Mouse (Mus musculus) ES-E14 (cell line): Measurements from ENCODE around the gene Gm20683. TPM values are rescaled to one million over a fixed set of nuclear protein-coding genes. Genes with fewer than 3 reads are reported as not detected.

Source experiments
- DNase-seq: peaks from one replicate; pipeline ENCODE4 v3.0.0-alpha.2; 2013; ENCODE audit warnings: low read depth, low spot score
- H3K27ac ChIP-seq: 2 replicates; pipeline ENCODE4 v1.5.1; 2012; ENCODE audit warnings: low read depth, mild to moderate bottlenecking, low read length, moderate library complexity, mixed read lengths; ENCODE audit not compliant: poor library complexity, insufficient read depth, severe bottlenecking
- H3K36me3 ChIP-seq: 2 replicates; pipeline ENCODE4 v1.6.1; 2012; ENCODE audit warnings: mild to moderate bottlenecking, low read length, moderate library complexity, mixed read lengths; ENCODE audit not compliant: control insufficient read depth, poor library complexity, insufficient read depth, severe bottlenecking
- H3K4me1 ChIP-seq, 2 experiments: fragments of 150-350 bp in 1 of 2; sonication (generic) in 1 of 2; 2 replicates each; pipeline ENCODE4 v1.6.1; 2012; ENCODE audit warnings: low read length in 2 of 2, mild to moderate bottlenecking in 1 of 2, mixed read lengths in 1 of 2; ENCODE audit not compliant: control insufficient read depth in 2 of 2, insufficient read depth in 2 of 2, poor library complexity in 1 of 2
- H3K4me3 ChIP-seq, 2 experiments: fragments of 150-350 bp in 1 of 2; sonication (generic) in 1 of 2; 2 replicates each; pipeline ENCODE4 v1.5.1; 2012; ENCODE audit warnings: low read length in 2 of 2, low read depth in 1 of 2, mild to moderate bottlenecking in 1 of 2, mixed read lengths in 1 of 2; ENCODE audit not compliant: insufficient read depth in 1 of 2, poor library complexity in 1 of 2, severe bottlenecking in 1 of 2
- H3K9ac ChIP-seq: 2 replicates; pipeline ENCODE4 v1.6.1; 2012; ENCODE audit warnings: low read depth, mild to moderate bottlenecking, low read length, mixed read lengths; ENCODE audit not compliant: poor library complexity, insufficient read depth, severe bottlenecking
- H3K9me3 ChIP-seq: fragments of 150-350 bp; sonication (generic); 2 replicates; pipeline ENCODE4 v1.6.1; 2012; ENCODE audit warnings: low read depth, mild to moderate bottlenecking, low read length; ENCODE audit not compliant: control insufficient read depth, insufficient read depth
- CHD2 ChIP-seq: IDR thresholded peaks from 2 replicates; pipeline ENCODE4 v1.6.1; 2014; ENCODE audit warnings: mild to moderate bottlenecking, low read depth, low read length, inconsistent platforms
- HCFC1 ChIP-seq: IDR thresholded peaks from 2 replicates; pipeline ENCODE4 v1.6.1; 2012; ENCODE audit warnings: low read length, inconsistent platforms, borderline replicate concordance; ENCODE audit not compliant: insufficient read depth
- MAFK ChIP-seq: IDR thresholded peaks from 2 replicates; pipeline ENCODE4 v1.6.1; 2014; ENCODE audit warnings: mild to moderate bottlenecking, low read depth, low read length, inconsistent platforms; ENCODE audit not compliant: insufficient read depth
- ZC3H11A ChIP-seq: IDR thresholded peaks from 2 replicates; pipeline ENCODE4 v1.6.1; 2012; ENCODE audit warnings: low read depth, mild to moderate bottlenecking, inconsistent platforms, low read length, borderline replicate concordance
- ZNF384 ChIP-seq: IDR thresholded peaks from 2 replicates; pipeline ENCODE4 v1.6.1; 2012; ENCODE audit warnings: low read depth, low read length, inconsistent platforms
- in situ Hi-C, 2 experiments: fragments of 600-800 bp; cut with MboI; formaldehyde crosslinking; loops; one replicate each; pipeline ENCODE4 v1.15.1; 2025; ENCODE audit warnings: low sequenced_read_pairs in 2 of 2, inconsistent platforms in 1 of 2; ENCODE audit not compliant: unreplicated experiment in 2 of 2
- total RNA-seq: library from RNA; depleted of rRNA; stranded (reverse); fragments of 300-350 nt; gene quantifications from 2 replicates; pipeline ENCODE4 v1.2.3, GENCODE M21; 2012

Gene Gm20683
- total RNA-seq, 1 experiment, result 2.0 TPM

DNA sequence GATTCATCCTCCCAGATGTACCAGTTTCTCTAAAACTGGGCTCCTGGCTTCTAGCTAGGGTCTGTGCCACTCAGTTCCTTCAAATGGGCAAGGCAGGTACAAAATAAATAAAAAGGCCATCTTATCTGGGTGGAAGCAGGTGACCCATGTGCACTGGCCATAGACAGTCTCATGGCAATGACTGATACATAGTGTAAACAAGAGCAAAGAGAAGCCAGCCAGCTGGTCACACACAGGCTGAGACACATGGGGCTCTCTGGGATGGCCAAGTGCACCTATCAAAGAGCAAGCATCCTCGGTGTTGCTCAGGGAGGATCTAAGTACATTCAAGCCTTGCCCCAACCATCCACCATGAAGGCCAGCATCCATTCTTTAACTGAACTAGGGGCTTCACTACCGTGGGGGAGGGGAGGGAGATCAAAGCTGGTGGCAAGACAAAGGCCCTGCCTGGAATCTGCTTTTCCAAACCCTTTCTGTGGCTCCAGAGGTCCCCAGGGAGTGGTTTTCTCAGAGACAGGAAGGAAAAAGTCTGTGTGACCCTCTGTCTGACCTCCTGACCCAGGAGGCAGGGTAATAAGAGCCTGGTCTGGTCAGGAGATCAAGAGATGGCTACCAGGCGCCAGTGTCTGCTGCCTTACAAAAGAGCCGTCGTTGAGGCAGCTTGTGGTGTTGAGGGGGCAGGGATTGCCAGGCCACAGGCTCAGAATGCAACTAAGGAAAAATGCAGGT lies 39.5 kb upstream of the Gm20683 start:
- Histone ChIP-seq H3K4me1 (peaks cover 8 to 45% of the 10 kb centered on the region in 2 experiments; a peak in 3 of 4 replicates), H3K9me3 (no peaks in the 10 kb centered on the region), H3K27ac (0 out of 2 replicates have a peak overlapping the region, but pooled peaks have one; percentile 38), H3K36me3 (peaks cover 34% of the 10 kb centered on the region), H3K4me3 (no peak overlapping the region), H3K9ac (no peak overlapping the region)
- TF ChIP-seq HCFC1, result no peak
- TF ChIP-seq ZC3H11A, result no peak
- TF ChIP-seq ZNF384, result no peak
- no peak for TF ChIP-seq CHD2
- no peak for TF ChIP-seq MAFK
- peak; percentile 71 for DNase-seq
- in situ Hi-C loops, result no loop called here

DNA sequence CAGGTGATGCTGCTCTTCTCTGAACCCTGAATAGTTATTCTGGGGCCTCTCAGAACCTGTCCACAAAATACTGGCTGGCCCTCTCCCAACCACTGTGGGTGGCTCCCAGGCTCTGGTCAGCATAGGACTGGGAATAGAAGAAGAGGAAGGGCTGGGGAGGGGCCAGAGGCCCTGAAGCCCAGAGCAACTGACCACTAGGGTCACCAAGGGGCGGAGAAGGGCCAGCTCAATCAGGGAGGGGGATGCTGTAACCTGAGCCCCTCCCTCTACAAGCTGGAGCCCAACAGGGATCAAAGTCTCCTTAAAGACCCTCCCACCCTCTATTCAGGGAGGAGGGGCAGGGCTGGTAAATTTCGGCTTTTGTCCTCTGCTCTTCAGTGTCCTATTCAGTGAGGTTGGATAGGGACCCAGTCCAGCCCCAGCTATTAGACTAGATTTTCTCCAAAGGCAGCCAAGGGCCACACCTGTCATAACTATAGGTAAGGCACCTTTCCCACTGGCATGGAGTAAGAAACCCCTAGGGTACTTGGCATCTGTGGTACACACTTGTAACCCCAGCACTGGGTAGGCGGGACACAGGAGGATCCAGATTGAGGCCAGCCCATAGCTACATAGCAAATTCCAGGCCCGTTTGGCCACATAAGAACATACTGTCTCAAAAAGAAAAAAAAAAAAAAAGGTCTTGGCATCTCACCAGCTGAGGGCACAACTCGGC lies 38.8 kb upstream of the Gm20683 start, which contains the start of gene Wfikkn1:
TSS of gene Wfikkn1 (minus strand) at position 663 of the 715 bp plus-strand sequence.
- TF ChIP-seq MAFK, result no peak
- no peak for TF ChIP-seq ZNF384
- TF ChIP-seq HCFC1, result no peak
- TF ChIP-seq ZC3H11A, result no peak
- TF ChIP-seq CHD2, result no peak
- no peak within 1 kb of the TSS for H3K9ac ChIP-seq
- H3K4me3 ChIP-seq, result no peak within 1 kb of the TSS
- H3K9me3 ChIP-seq, result no peaks in the 10 kb centered on the region
- no peak for DNase-seq
- H3K27ac ChIP-seq, result peak within 1 kb of the TSS; percentile 38; the same call in 1 of the 2 replicates
- H3K36me3 ChIP-seq, result peaks cover 34% of the 10 kb centered on the region
- H3K4me1 ChIP-seq, result peaks cover 5 to 42% of the 10 kb centered on the region in 2 experiments; a peak in 3 of 4 replicates
- in situ Hi-C loops, result no loop called here

DNA sequence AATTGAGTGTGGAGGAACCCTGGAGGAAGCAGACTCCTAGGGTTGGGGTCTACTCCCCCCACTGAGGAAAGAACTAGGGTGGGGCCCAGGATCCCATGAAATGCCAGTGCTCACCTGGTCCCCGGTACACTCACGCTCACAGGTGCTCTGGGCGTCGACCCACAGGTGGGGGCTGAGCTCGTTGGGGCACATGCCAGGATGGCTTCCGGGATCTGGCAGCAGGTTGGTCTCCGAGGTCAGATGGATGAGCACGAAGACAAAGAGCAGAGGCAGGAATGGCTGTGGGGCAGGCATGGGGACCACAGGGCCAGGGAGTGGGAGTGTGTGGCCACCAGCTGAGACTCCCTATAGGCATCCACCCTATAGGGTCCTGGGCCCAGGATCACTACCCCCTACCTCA lies 38.2 kb upstream of the Gm20683 start:
- in situ Hi-C loops, result no loop called here
- Histone ChIP-seq H3K36me3 (peaks cover 33% of the 10 kb centered on the region), H3K9ac (no peak overlapping the region), H3K9me3 (no peaks in the 10 kb centered on the region), H3K4me1 (peaks cover 5 to 38% of the 10 kb centered on the region in 2 experiments; a peak in 3 of 4 replicates), H3K4me3 (no peak overlapping the region), H3K27ac (no peak overlapping the region)
- DNase-seq, result no peak
- TF ChIP-seq ZNF384 (no peak), MAFK (no peak), HCFC1 (no peak)

DNA sequence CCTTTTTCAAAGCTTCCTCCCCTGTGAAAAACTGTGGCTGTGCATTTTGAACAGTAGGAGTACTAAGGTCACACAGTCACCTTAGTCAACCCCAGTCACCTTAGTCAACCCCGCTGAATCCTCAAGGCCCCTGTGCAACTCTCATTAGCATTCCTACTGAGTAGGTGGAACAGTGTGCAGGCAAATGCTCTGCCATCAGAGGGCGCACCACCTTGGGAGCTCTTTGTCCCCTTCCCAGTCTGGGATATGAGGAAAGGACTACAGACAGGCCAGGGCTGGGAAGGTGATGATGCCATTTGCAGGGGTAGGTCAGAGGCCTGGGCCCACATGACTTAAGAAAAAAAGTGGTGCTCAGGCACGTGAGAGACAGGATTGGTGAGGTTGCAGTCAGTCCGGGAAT lies 37.7 kb upstream of the Gm20683 start:
- Histone ChIP-seq H3K4me3 (no peak overlapping the region), H3K36me3 (peaks cover 28% of the 10 kb centered on the region), H3K9me3 (no peaks in the 10 kb centered on the region), H3K9ac (no peak overlapping the region), H3K27ac (no peak overlapping the region), H3K4me1 (peaks cover 5 to 37% of the 10 kb centered on the region in 2 experiments; a peak in 3 of 4 replicates)
- TF ChIP-seq CHD2 (no peak), HCFC1 (0 out of 2 replicates have a peak, but pooled peaks have one; percentile 30), ZNF384 (no peak), ZC3H11A (no peak)
- in situ Hi-C loops, result no loop called here
- DNase-seq, result peak; percentile 78
